Comparison of ENCODE assay signal across 8 mouse cellular contexts in the genomic region with DNA sequence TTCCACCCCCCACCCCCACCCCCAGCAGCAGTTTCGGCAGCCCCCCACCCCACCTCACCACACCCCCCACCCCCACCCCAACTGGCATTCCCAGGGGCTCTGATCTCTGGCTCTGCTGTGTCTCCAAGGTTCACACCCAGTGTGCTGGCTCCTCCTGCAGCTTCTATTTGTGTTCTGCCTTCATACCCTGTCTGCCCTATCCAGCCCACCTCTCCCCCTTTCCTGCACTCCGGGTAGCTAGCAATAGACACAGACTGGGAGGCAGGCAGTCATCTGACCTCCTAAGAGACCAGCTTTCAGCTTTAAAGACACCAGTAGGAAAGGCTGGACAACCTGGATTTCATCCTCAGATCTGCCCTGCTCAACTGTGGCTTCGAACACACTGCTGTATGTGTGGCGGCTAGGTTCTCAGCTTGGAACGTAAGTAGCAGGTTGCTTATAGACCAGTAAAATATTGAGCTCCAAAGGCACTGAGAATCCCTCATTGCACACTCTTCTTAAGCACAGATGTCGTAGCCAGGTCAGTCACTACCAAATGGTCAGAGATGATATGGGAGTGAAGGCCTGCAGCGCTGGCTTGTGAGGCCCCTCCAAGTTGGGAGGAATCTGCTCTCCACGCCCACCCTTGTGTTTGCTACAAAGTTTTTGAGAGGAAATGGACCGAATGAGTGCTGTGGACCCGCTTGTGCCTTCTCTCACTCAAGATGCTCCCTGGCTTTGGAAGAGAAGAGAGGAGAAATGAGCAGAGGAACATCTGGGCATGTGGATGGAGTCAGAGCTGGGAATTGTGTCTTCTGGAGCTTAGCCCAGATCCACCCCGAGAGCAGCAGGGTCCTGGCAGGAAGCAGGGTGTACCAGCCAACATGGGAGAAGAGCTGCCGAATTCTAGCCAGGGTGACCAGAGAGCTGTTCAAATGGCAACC.
DNase-seq lines count a peak whose midpoint lies in the region; ATAC-seq and TF ChIP-seq lines count a peak whose summit lies in the region.

No protein-coding gene starts in this region.

- peak overlapping the region; percentile 87 for H3K27ac ChIP-seq in gastrocnemius, adult 2 months
- 0 out of 2 replicates have a peak overlapping the region, but pooled peaks have one; percentile 43 for H3K27ac ChIP-seq in intestine, embryonic 14.5 days (ENCODE audit: low read depth)

- WGBS in intestine, embryonic 14.5 days = 56% methylated on average over 12 of the region's 12 CpGs

- intact Hi-C loops in left cerebral cortex, postnatal 4 days (cut with DNase I) = no loop called here
- intact Hi-C loops in gastrocnemius, adult 2 months (cut with DNase I) = loop anchor here (5.0 kb wide), 1 partner anchor 186 kb away; the partner anchor contains the start of gene Bcl2l11

- no peaks in the 10 kb centered on the region for H3K27me3 ChIP-seq in intestine, embryonic 14.5 days (replicated peaks; ENCODE audit: control insufficient read depth, insufficient read depth, low read length)

- peak; percentile 41; the same call in 1 of the 2 replicates for ATAC-seq in intestine, embryonic 14.5 days (replicated peaks; ENCODE audit: low FRiP score, low TSS enrichment, low read depth)

- H3K36me3 ChIP-seq in intestine, embryonic 14.5 days (ENCODE audit: control insufficient read depth, insufficient read depth, low read length) = no peaks in the 10 kb centered on the region

- no peaks in the 10 kb centered on the region for H3K9me3 ChIP-seq in intestine, embryonic 14.5 days (ENCODE audit: control insufficient read depth, low read length)

- DNase-seq in left cerebral cortex, postnatal 4 days = peak; percentile 55
- DNase-seq in left cerebral cortex, adult 11 months (ENCODE audit: low spot score) = no peak
- peak; percentile 80 for DNase-seq in gastrocnemius, adult 2 months
- DNase-seq in intestine, embryonic 14.5 days (ENCODE audit: low spot score) = no peak
- peak; percentile 79 for DNase-seq in skeletal muscle tissue, adult 2 months (ENCODE audit: low read depth, low spot score)
- DNase-seq in frontal cortex, postnatal 14 days (ENCODE audit: low spot score in 2 of 2) = no peak
- DNase-seq in testis, postnatal 10 days (ENCODE audit: low spot score) = no peak
- DNase-seq in kidney, postnatal 25 days = no peak

- H3K4me1 ChIP-seq in intestine, embryonic 14.5 days (replicated peaks; ENCODE audit: control insufficient read depth, insufficient read depth, low read length) = peaks cover 19% of the 10 kb centered on the region

- H3K9ac ChIP-seq in intestine, embryonic 14.5 days (ENCODE audit: low read length) = no peak overlapping the region

- H3K4me3 ChIP-seq in gastrocnemius, adult 2 months = peak overlapping the region; percentile 62
- no peak overlapping the region for H3K4me3 ChIP-seq in intestine, embryonic 14.5 days (ENCODE audit: low read depth, low read length)

- peak overlapping the region; percentile 42 for H3K4me2 ChIP-seq in intestine, embryonic 14.5 days (ENCODE audit: low read length)

- no peak for TF ChIP-seq CTCF in gastrocnemius, adult 2 months (IDR thresholded peaks at IDR 0.05)

Comparison
In these comparisons a context has a peak if more than half of its experiments do, and no peak if none do; other contexts are left out.
1. DNase-seq: peak in left cerebral cortex, postnatal 4 days (single experiment), gastrocnemius, adult 2 months (single experiment) and skeletal muscle tissue, adult 2 months (single experiment); none in left cerebral cortex, adult 11 months (single experiment), intestine, embryonic 14.5 days (single experiment), frontal cortex, postnatal 14 days (0 of 2), testis, postnatal 10 days (single experiment) and kidney, postnatal 25 days (0 of 2).